ENCODE assay signal across 28 mouse cellular contexts in the genomic region with DNA sequence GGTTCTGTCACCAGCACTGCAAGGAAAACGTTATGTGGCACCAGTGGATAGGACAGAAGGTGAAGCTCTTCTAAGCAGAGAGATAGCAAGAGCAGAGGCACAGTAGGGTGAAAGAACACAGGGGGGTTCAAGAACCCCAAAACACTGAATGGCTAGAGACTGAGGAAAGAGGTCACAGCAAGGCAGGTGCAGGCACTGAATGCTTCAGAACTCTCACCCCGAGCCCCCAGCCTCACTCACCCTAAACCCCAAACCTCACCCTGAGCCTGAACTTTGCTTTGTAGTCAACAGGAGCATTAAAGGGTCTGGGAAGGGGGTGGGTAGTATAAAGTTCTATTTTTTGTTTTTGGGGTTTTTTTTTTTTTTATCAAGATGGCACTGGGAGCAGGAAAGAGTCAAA. TPM values are rescaled to one million over a fixed set of nuclear protein-coding genes. Genes with fewer than 3 reads are reported as not detected.
"Had no signal": no experiment of that assay in that cellular context is flagged by ENCODE, and none has a peak within 500 bp of the region (broad histone marks: within the 10 kb centered on the region; RNA-seq: fewer than 3 reads in every experiment).

No protein-coding gene starts in this region.

- DNase-seq: left cerebral cortex, postnatal 4 days; liver; liver, embryonic 13.5 days; liver, postnatal 0 days; lung, adult 18-20 months; lung, adult 2 months; lung, embryonic 14.5 days; lung, postnatal 10 days; lung, postnatal 14 days; lung, postnatal 36 days; lung, postnatal 4 days; midbrain, embryonic 14.5 days had no signal

RNA-seq across cellular contexts. Expression of a gene that starts 6.2 kb away (rescaled TPM):
- polyA plus RNA-seq: limb, embryonic 10.5 days; limb, embryonic 11.5 days; liver, adult 2 months; liver, embryonic 11.5 days; liver, embryonic 12.5 days; liver, embryonic 13.5 days; liver, embryonic 14.5 days; liver, embryonic 15.5 days; liver, embryonic 16.5 days; liver, postnatal 0 days; macrophage; midbrain, embryonic 10.5 days; midbrain, embryonic 12.5 days; midbrain, embryonic 14.5 days; midbrain, embryonic 15.5 days; midbrain, embryonic 16.5 days; midbrain, postnatal 0 days; myocyte had no signal

RNA-seq across cellular contexts. Expression of a gene that starts 14.1 kb away (rescaled TPM):
- polyA plus RNA-seq: liver, embryonic 11.5 days; liver, embryonic 13.5 days; liver, embryonic 16.5 days; macrophage; myocyte had no signal

RNA-seq across cellular contexts. Expression of a gene that starts 24.4 kb away (rescaled TPM):
- polyA plus RNA-seq: macrophage had no signal

RNA-seq across cellular contexts. Expression of a gene that starts 50.2 kb away (rescaled TPM):
- polyA plus RNA-seq: limb, embryonic 10.5 days; limb, embryonic 11.5 days; limb, embryonic 12.5 days; liver, embryonic 11.5 days; macrophage; myocyte had no signal
